Mouse (Mus musculus): ENCODE results near the gene Tspan18.

- TF ChIP-seq MAFK (IDR thresholded peaks at IDR 0.05; ENCODE audit: insufficient read depth, low read depth, low read length), result no peak
- TF ChIP-seq CHD2 (IDR thresholded peaks at IDR 0.05; ENCODE audit: low read depth, low read length), result no peak
- no peak for TF ChIP-seq ZNF384 (IDR thresholded peaks at IDR 0.05; ENCODE audit: low read depth, low read length)
- TF ChIP-seq HCFC1 (IDR thresholded peaks at IDR 0.05; ENCODE audit: borderline replicate concordance, insufficient read depth, low read length), result no peak
Measured at GRCm38 (mm10) chr2:93206126-93206525, 128.2 kb downstream of the Tspan18 start.
